Mouse (Mus musculus): ENCODE measurements at regions not wholly inside any gene's neighbourhood (a gene's known extent, or its start where the extent isn't known, plus 50 kb on each side); places are given as distances from the start of the nearest gene placed in this dataset.

- DNase-seq (ENCODE audit: low read depth, low spot score), result no peak
- TF ChIP-seq MAZ (IDR thresholded peaks at IDR 0.05; ENCODE audit: low read depth, low read length) (no peak), JUND (IDR thresholded peaks at IDR 0.05; ENCODE audit: low read depth, low read length) (no peak), MAX (IDR thresholded peaks at IDR 0.05; ENCODE audit: low read length) (no peak), POLR2AphosphoS2 (IDR thresholded peaks at IDR 0.05; ENCODE audit: low read length) (no peak), TAL1 (IDR thresholded peaks at IDR 0.05; ENCODE audit: low read length) (no peak), ETS1 (IDR thresholded peaks at IDR 0.05; ENCODE audit: low read depth, low read length) (no peak), CTCF (IDR thresholded peaks at IDR 0.05 in 2 of 3, conservative IDR thresholded peaks at IDR 0.05 in 1 of 3; ENCODE audit: control insufficient read depth in 1 of 3, insufficient read depth in 1 of 3, low read depth in 2 of 3, low read length in 3 of 3, poor library complexity in 1 of 3, severe bottlenecking in 1 of 3) (no peak), TCF12 (IDR thresholded peaks at IDR 0.05; ENCODE audit: low read depth, low read length) (no peak), KAT2A (conservative IDR thresholded peaks at IDR 0.05; ENCODE audit: low read depth, low read length) (no peak), RAD21 (IDR thresholded peaks at IDR 0.05; ENCODE audit: low read depth, low read length) (no peak), NELFE (IDR thresholded peaks at IDR 0.05; ENCODE audit: low read depth, low read length) (no peak), GABPA (IDR thresholded peaks at IDR 0.05; ENCODE audit: low read depth, low read length) (no peak), ZNF384 (IDR thresholded peaks at IDR 0.05; ENCODE audit: low read depth, low read length) (no peak), BHLHE40 (IDR thresholded peaks at IDR 0.05; ENCODE audit: borderline replicate concordance, low read depth, low read length) (no peak), TBP (IDR thresholded peaks at IDR 0.05; ENCODE audit: low read depth, low read length) (no peak), MXI1 (IDR thresholded peaks at IDR 0.05; ENCODE audit: low read depth, low read length) (no peak), MEF2A (IDR thresholded peaks at IDR 0.05; ENCODE audit: extremely low read depth, insufficient replicate concordance, low read depth, low read length, poor library complexity, severe bottlenecking) (no peak), E2F4 (IDR thresholded peaks at IDR 0.05; ENCODE audit: borderline replicate concordance, low read depth, low read length) (no peak)
Measured at GRCm38 (mm10) chr17:51926392-51926791, 93.3 kb upstream of the Satb1 start.

GRCm38 (mm10) chr17:51907031-51907430 is 73.9 kb upstream of the Satb1 start:
- Histone ChIP-seq H3K27ac (ENCODE audit: control insufficient read depth, low read depth, low read length) (no peak overlapping the region), H3K4me3 (ENCODE audit: control insufficient read depth in 1 of 2, insufficient read depth in 1 of 2, low read depth in 2 of 2, low read length in 2 of 2) (no peak overlapping the region), H3K9me3 (replicated peaks; ENCODE audit: insufficient read depth, low read length) (no peaks in the 10 kb centered on the region), H3K9ac (ENCODE audit: control insufficient read depth, low read depth, low read length, poor library complexity, severe bottlenecking) (no peak overlapping the region), H3K27me3 (ENCODE audit: control insufficient read depth in 1 of 2, insufficient read depth in 2 of 2, low read length in 2 of 2) (no peaks in the 10 kb centered on the region), H3K79me2 (ENCODE audit: control insufficient read depth, insufficient read depth, low read length, poor library complexity) (no peaks in the 10 kb centered on the region), H3K4me1 (ENCODE audit: control insufficient read depth in 1 of 2, insufficient read depth in 2 of 2, low read length in 2 of 2) (no peaks in the 10 kb centered on the region), H3K36me3 (ENCODE audit: control insufficient read depth in 1 of 2, insufficient read depth in 2 of 2, low read length in 2 of 2) (no peaks in the 10 kb centered on the region)
- DNase-seq (ENCODE audit: low read depth, low spot score), result no peak
- no peak for TF ChIP-seq MAFK (IDR thresholded peaks at IDR 0.05; ENCODE audit: borderline replicate concordance, low read depth, low read length)
- no peak for TF ChIP-seq E2F4 (IDR thresholded peaks at IDR 0.05; ENCODE audit: borderline replicate concordance, low read depth, low read length)
- no peak for TF ChIP-seq ELF1 (IDR thresholded peaks at IDR 0.05; ENCODE audit: low read depth, low read length)
- TF ChIP-seq ZC3H11A (IDR thresholded peaks at IDR 0.05; ENCODE audit: low read depth, low read length), result no peak
- TF ChIP-seq SMC3 (IDR thresholded peaks at IDR 0.05; ENCODE audit: low read depth, low read length), result no peak
- TF ChIP-seq ZNF384 (IDR thresholded peaks at IDR 0.05; ENCODE audit: low read depth, low read length), result no peak
- no peak for TF ChIP-seq USF1 (IDR thresholded peaks at IDR 0.05; ENCODE audit: low read depth, low read length)
- TF ChIP-seq USF2 (IDR thresholded peaks at IDR 0.05; ENCODE audit: borderline replicate concordance in 1 of 2, insufficient read depth in 1 of 2, low read depth in 1 of 2, low read length in 2 of 2), result no peak
- no peak for TF ChIP-seq MAX (IDR thresholded peaks at IDR 0.05; ENCODE audit: low read length)
- no peak for TF ChIP-seq TAL1 (IDR thresholded peaks at IDR 0.05; ENCODE audit: low read length)
- no peak for TF ChIP-seq SIN3A (IDR thresholded peaks at IDR 0.05; ENCODE audit: low read length)
- TF ChIP-seq MEF2A (IDR thresholded peaks at IDR 0.05; ENCODE audit: extremely low read depth, insufficient replicate concordance, low read depth, low read length, poor library complexity, severe bottlenecking), result no peak
- TF ChIP-seq MYB (IDR thresholded peaks at IDR 0.05; ENCODE audit: low read depth, low read length), result no peak
- TF ChIP-seq POLR2A (IDR thresholded peaks at IDR 0.05; ENCODE audit: control insufficient read depth in 1 of 2, insufficient read depth in 1 of 2, low read depth in 1 of 2, low read length in 2 of 2, poor library complexity in 1 of 2), result no peak
- no peak for TF ChIP-seq HCFC1 (IDR thresholded peaks at IDR 0.05; ENCODE audit: low read depth, low read length)
- no peak for TF ChIP-seq TBP (IDR thresholded peaks at IDR 0.05; ENCODE audit: low read depth, low read length)

More at GRCm38 (mm10) chr17:51926392-51926791, 93.3 kb upstream of the Satb1 start:
- Histone ChIP-seq H3K9me3 (replicated peaks; ENCODE audit: insufficient read depth, low read length) (no peaks in the 10 kb centered on the region), H3K4me1 (ENCODE audit: control insufficient read depth in 1 of 2, insufficient read depth in 2 of 2, low read length in 2 of 2) (no peaks in the 10 kb centered on the region), H3K79me2 (ENCODE audit: control insufficient read depth, insufficient read depth, low read length, poor library complexity) (no peaks in the 10 kb centered on the region), H3K9ac (ENCODE audit: control insufficient read depth, low read depth, low read length, poor library complexity, severe bottlenecking) (no peak overlapping the region), H3K4me3 (ENCODE audit: control insufficient read depth in 1 of 2, insufficient read depth in 1 of 2, low read depth in 2 of 2, low read length in 2 of 2) (no peak overlapping the region), H3K27ac (ENCODE audit: control insufficient read depth, low read depth, low read length) (no peak overlapping the region), H3K36me3 (ENCODE audit: control insufficient read depth in 1 of 2, insufficient read depth in 2 of 2, low read length in 2 of 2) (no peaks in the 10 kb centered on the region), H3K27me3 (ENCODE audit: control insufficient read depth in 1 of 2, insufficient read depth in 2 of 2, low read length in 2 of 2) (no peaks in the 10 kb centered on the region)
